Mouse (Mus musculus): Measurements from ENCODE around the gene Mc3r.

DNA sequence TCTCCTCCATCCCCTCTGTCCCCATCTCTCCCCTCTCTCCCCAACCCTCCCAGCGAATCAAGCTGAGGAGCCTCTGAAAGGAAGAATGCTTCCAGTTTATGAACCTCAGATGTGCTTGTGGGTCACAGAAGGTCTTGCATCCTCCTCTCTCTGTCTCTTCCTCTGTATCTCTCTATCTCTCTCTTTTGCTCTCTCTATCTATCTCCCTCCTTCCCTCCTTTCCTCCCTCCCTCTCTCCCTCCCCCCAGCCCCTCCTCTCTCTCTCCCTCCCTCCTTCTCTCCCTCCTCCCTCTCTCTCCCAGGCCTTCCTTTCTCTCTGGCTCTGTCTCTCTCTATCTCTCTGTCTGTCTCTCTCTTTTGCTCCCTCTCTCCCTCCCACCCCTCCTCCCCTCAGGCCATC lies 50.2 kb downstream of the Mc3r start:
- TF ChIP-seq EP300 (IDR thresholded peaks at IDR 0.05; ENCODE audit: low read length): no peak
- TF ChIP-seq RCOR1 (conservative IDR thresholded peaks at IDR 0.05; ENCODE audit: low read depth, low read length): no peak
- TF ChIP-seq ETS1 (conservative IDR thresholded peaks at IDR 0.05; ENCODE audit: low read depth, low read length): no peak
- no peak for TF ChIP-seq CTCF (conservative IDR thresholded peaks at IDR 0.05 in 1 of 2, IDR thresholded peaks at IDR 0.05 in 1 of 2; ENCODE audit: low read depth in 2 of 2, low read length in 2 of 2)
- no peak for TF ChIP-seq HCFC1 (IDR thresholded peaks at IDR 0.05; ENCODE audit: low read depth, low read length)
- no peak for TF ChIP-seq ZC3H11A (IDR thresholded peaks at IDR 0.05; ENCODE audit: low read depth, low read length)
- TF ChIP-seq USF1 (IDR thresholded peaks at IDR 0.05; ENCODE audit: low read depth, low read length): no peak
- no peak for TF ChIP-seq SMC3 (IDR thresholded peaks at IDR 0.05; ENCODE audit: low read depth, low read length)
- TF ChIP-seq IRF4 (IDR thresholded peaks at IDR 0.05; ENCODE audit: low read depth, low read length): no peak
- no peak for TF ChIP-seq POLR2A (IDR thresholded peaks at IDR 0.05; ENCODE audit: low read depth, low read length)
- no peak for TF ChIP-seq USF2 (conservative IDR thresholded peaks at IDR 0.05; ENCODE audit: low read depth, low read length)
- TF ChIP-seq CHD1 (IDR thresholded peaks at IDR 0.05; ENCODE audit: low read depth, low read length): no peak
- no peak for TF ChIP-seq TCF12 (IDR thresholded peaks at IDR 0.05; ENCODE audit: low read depth, low read length)
- no peak for TF ChIP-seq ELF1 (IDR thresholded peaks at IDR 0.05; ENCODE audit: low read depth, low read length)
